Mouse (Mus musculus): ENCODE measurements around the gene Slc25a19. TPM values are rescaled to one million over a fixed set of nuclear protein-coding genes. Genes with fewer than 3 reads are reported as not detected.

Slc25a19 gene
- polyA plus RNA-seq, 1 experiment from 2014 or later = 35.6 TPM

Other genes starting within 250 kb of the Slc25a19 start
- 22.4 and 23.2 TPM in 2 replicates for gene Cdr2l, start 246.4 kb downstream of the Slc25a19 start, polyA plus RNA-seq (2015; fragmentation: Nextera tagmentation; extraction: Ambion mirVana)
- gene Mrpl58, start 224.5 kb downstream of the Slc25a19 start, polyA plus RNA-seq (2015; fragmentation: Nextera tagmentation; extraction: Ambion mirVana) = 196 and 205 TPM in 2 replicates
- gene Atp5h, start 208.3 kb downstream of the Slc25a19 start, polyA plus RNA-seq (2015; fragmentation: Nextera tagmentation; extraction: Ambion mirVana) = 945 and 956 TPM in 2 replicates
- 17.7 and 22.2 TPM in 2 replicates for gene Kctd2, start 208.2 kb downstream of the Slc25a19 start, polyA plus RNA-seq (2015; fragmentation: Nextera tagmentation; extraction: Ambion mirVana)
- gene Trim80, start 187.8 kb downstream of the Slc25a19 start, polyA plus RNA-seq (2015; fragmentation: Nextera tagmentation; extraction: Ambion mirVana) = not detected in 2 replicates
- gene Slc16a5, start 165.8 kb downstream of the Slc25a19 start, polyA plus RNA-seq (2015; fragmentation: Nextera tagmentation; extraction: Ambion mirVana) = 0.19 TPM in 1 of 2 replicates, not detected in the other
- gene Armc7, start 152.6 kb downstream of the Slc25a19 start, polyA plus RNA-seq (2015; fragmentation: Nextera tagmentation; extraction: Ambion mirVana) = 16.9 and 18.0 TPM in 2 replicates
- gene Nt5c, start 136.4 kb downstream of the Slc25a19 start, polyA plus RNA-seq (2015; fragmentation: Nextera tagmentation; extraction: Ambion mirVana) = 104 and 105 TPM in 2 replicates
- gene Jpt1, start 113.9 kb downstream of the Slc25a19 start, polyA plus RNA-seq (2015; fragmentation: Nextera tagmentation; extraction: Ambion mirVana) = 1,452 and 1,454 TPM in 2 replicates
- 1,174 and 1,182 TPM in 2 replicates for gene Sumo2, start 92.0 kb downstream of the Slc25a19 start, polyA plus RNA-seq (2015; fragmentation: Nextera tagmentation; extraction: Ambion mirVana)
- 109 and 110 TPM in 2 replicates for gene Nup85, start 63.9 kb downstream of the Slc25a19 start, polyA plus RNA-seq (2015; fragmentation: Nextera tagmentation; extraction: Ambion mirVana)
- 76.0 and 81.3 TPM in 2 replicates for gene Mrps7, start 24.4 kb downstream of the Slc25a19 start, polyA plus RNA-seq (2015; fragmentation: Nextera tagmentation; extraction: Ambion mirVana)
- 33.6 and 35.6 TPM in 2 replicates for gene Gga3, start 24.2 kb downstream of the Slc25a19 start, polyA plus RNA-seq (2015; fragmentation: Nextera tagmentation; extraction: Ambion mirVana)
- gene Mif4gd, start 15.3 kb downstream of the Slc25a19 start, polyA plus RNA-seq (2015; fragmentation: Nextera tagmentation; extraction: Ambion mirVana) = 11.3 and 11.5 TPM in 2 replicates
- 184 and 196 TPM in 2 replicates for gene Grb2, start 80.3 kb upstream of the Slc25a19 start, polyA plus RNA-seq (2015; fragmentation: Nextera tagmentation; extraction: Ambion mirVana)
- 30.9 TPM in 2 replicates for gene Tmem94, start 137.1 kb upstream of the Slc25a19 start, polyA plus RNA-seq (2015; fragmentation: Nextera tagmentation; extraction: Ambion mirVana)
- 11.6 and 11.8 TPM in 2 replicates for gene Caskin2, start 185.3 kb upstream of the Slc25a19 start, polyA plus RNA-seq (2015; fragmentation: Nextera tagmentation; extraction: Ambion mirVana)
- gene Tsen54, start 186.4 kb upstream of the Slc25a19 start, polyA plus RNA-seq (2015; fragmentation: Nextera tagmentation; extraction: Ambion mirVana) = 24.5 and 25.4 TPM in 2 replicates
- 1.00 and 2.2 TPM in 2 replicates for gene Llgl2, start 195.8 kb upstream of the Slc25a19 start, polyA plus RNA-seq (2015; fragmentation: Nextera tagmentation; extraction: Ambion mirVana)
- not detected in 2 replicates for gene Myo15b, start 230.1 kb upstream of the Slc25a19 start, polyA plus RNA-seq (2015; fragmentation: Nextera tagmentation; extraction: Ambion mirVana)

Data from hindbrain, embryonic 13.5 days (tissue).